Mouse (Mus musculus) adrenal gland, postnatal 36 days (tissue): Measurements from ENCODE around the gene Stap1. TPM values are rescaled to one million over a fixed set of nuclear protein-coding genes. Genes with fewer than 3 reads are reported as not detected.

Experiments
- DNase-seq, 2 experiments: peaks; one replicate each; pipeline ENCODE4 v3.0.0; 2021; ENCODE audit warnings: mixed read lengths in 1 of 2
- total RNA-seq, 2 experiments: library from RNA; stranded (reverse); gene quantifications; 2 replicates each; pipeline ENCODE4 v1.2.3; 2021

The Stap1 gene
- total RNA-seq, 2 experiments from 2014 or later, result 0.59 to 0.60 TPM

- no peak for DNase-seq
Observed at GRCm38 (mm10) chr5:86128749-86129148, 57.2 kb downstream of the Stap1 start.

GRCm38 (mm10) chr5:86129828-86130227 lies 58.3 kb downstream of the Stap1 start:
- no peak for DNase-seq

Other genes starting within 250 kb of the Stap1 start
- gene Cenpc1, start 6.2 kb upstream of the Stap1 start, total RNA-seq, result 10 to 100 TPM; 14.7 to 15.0 TPM
- 10 to 100 TPM; 16.7 to 20.0 TPM for gene Uba6, start 101.1 kb downstream of the Stap1 start, total RNA-seq
- under 1 TPM; 0.33 to 0.56 TPM for gene Gnrhr, start 126.2 kb downstream of the Stap1 start, total RNA-seq
- not detected for gene Tmprss11c, start 217.6 kb downstream of the Stap1 start, total RNA-seq